Mouse (Mus musculus): ENCODE data around the gene Tpt1. TPM values are rescaled to one million over a fixed set of nuclear protein-coding genes. Genes with fewer than 3 reads are reported as not detected.

Tpt1 gene
- polyA plus RNA-seq, 1 experiment from 2014 or later: 1,093 TPM

Other genes starting within 250 kb of the Tpt1 start
- not detected in 2 replicates for gene Erich6b, start 202.8 kb upstream of the Tpt1 start, polyA plus RNA-seq (2014; fragmentation: Nextera tagmentation; extraction: Ambion mirVana)
- 25.0 and 27.9 TPM in 2 replicates for gene Cog3, start 90.6 kb upstream of the Tpt1 start, polyA plus RNA-seq (2014; fragmentation: Nextera tagmentation; extraction: Ambion mirVana)
- 6.3 and 6.9 TPM in 2 replicates for gene Slc25a30, start 58.1 kb upstream of the Tpt1 start, polyA plus RNA-seq (2014; fragmentation: Nextera tagmentation; extraction: Ambion mirVana)
- gene Kctd4, start 109.9 kb downstream of the Tpt1 start, polyA plus RNA-seq (2014; fragmentation: Nextera tagmentation; extraction: Ambion mirVana): 0.44 and 0.53 TPM in 2 replicates
- gene Gtf2f2, start 165.8 kb downstream of the Tpt1 start, polyA plus RNA-seq (2014; fragmentation: Nextera tagmentation; extraction: Ambion mirVana): 58.4 and 60.9 TPM in 2 replicates

Measured in limb, embryonic 11.5 days (tissue).